Mouse (Mus musculus): ENCODE results near the gene Cd248. TPM values are rescaled to one million over a fixed set of nuclear protein-coding genes. Genes with fewer than 3 reads are reported as not detected.

Cd248 gene
- 19.9 and 23.0 TPM in 2 replicates for polyA plus RNA-seq (2015; fragmentation: Nextera tagmentation; extraction: Ambion mirVana)

DNA sequence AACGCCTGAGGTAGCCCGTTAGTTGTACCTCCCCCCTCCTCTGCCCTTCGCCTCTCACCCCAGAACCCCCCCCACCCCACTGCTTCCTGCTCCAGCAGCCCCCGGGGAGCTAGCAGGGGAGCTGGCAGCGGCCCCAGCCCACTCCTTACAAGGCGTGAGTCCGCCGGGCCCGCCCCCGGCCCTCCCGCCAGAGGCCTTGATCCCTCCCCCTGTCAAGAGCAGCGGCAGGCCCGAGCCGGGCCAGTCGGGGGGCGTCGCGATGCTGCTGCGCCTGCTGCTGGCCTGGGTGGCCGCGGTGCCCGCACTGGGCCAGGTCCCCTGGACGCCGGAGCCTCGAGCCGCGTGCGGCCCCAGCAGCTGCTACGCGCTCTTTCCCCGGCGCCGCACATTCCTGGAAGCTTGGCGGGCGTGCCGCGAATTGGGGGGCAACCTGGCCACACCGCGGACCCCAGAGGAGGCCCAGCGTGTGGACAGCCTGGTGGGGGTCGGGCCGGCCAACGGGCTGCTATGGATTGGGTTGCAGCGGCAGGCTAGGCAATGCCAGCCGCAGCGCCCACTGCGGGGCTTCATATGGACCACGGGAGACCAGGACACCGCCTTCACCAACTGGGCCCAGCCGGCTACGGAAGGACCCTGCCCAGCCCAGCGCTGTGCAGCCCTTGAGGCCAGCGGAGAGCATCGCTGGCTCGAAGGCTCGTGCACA is at the start of gene Cd248:
TSS of gene Cd248 (plus strand) at position 212 of the 703 bp plus-strand sequence.
- 1% methylated on average over 54 of the region's 56 CpGs for WGBS
- Histone ChIP-seq H3K9ac (ENCODE audit: low read depth, low read length) (peak within 1 kb of the TSS; percentile 51), H3K4me1 (replicated peaks; ENCODE audit: control insufficient read depth, insufficient read depth, low read length) (no peaks in the 10 kb centered on the region), H3K27ac (ENCODE audit: low read depth, low read length) (peak within 1 kb of the TSS; percentile 52; the same call in 1 of the 2 replicates), H3K4me3 (ENCODE audit: low read depth, low read length) (peak within 1 kb of the TSS; percentile 50), H3K36me3 (ENCODE audit: control insufficient read depth, insufficient read depth) (no peaks in the 10 kb centered on the region), H3K4me2 (replicated peaks; ENCODE audit: low read depth) (peak within 1 kb of the TSS; percentile 67), H3K9me3 (ENCODE audit: control insufficient read depth) (no peaks in the 10 kb centered on the region), H3K27me3 (replicated peaks; ENCODE audit: control insufficient read depth, insufficient read depth, low read length) (peaks cover 33% of the 10 kb centered on the region)
- TF ChIP-seq CTCF (IDR thresholded peaks at IDR 0.05; ENCODE audit: low read depth), result no peak
- 0 out of 2 replicates have a peak, but pooled peaks have one; percentile 11 for ATAC-seq

DNA sequence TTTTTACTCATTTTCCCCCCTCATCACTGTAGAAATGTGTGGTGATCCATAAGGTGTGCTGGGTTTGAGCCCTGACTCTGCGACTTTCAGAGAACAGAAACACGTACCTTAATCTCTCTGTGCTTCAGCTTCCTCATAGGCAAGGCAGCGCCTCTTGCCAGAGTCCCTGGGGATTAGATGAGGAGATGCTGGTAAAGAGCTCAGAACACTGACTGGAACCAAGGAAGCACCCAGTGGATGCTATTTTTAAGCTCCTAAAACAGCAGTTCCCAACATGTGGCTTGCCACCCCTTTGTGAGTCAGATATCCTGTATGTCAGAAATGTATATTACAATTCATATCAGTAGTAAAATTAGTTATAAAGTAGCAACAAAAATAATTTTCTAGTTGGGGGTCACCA is 49.7 kb upstream of the Cd248 start:
- H3K4me1 ChIP-seq (replicated peaks; ENCODE audit: control insufficient read depth, insufficient read depth, low read length), result no peaks in the 10 kb centered on the region; the same call in 1 of the 2 replicates
- no peaks in the 10 kb centered on the region for H3K9me3 ChIP-seq (ENCODE audit: control insufficient read depth)
- H3K4me2 ChIP-seq (replicated peaks; ENCODE audit: low read depth), result no peak overlapping the region
- H3K27me3 ChIP-seq (replicated peaks; ENCODE audit: control insufficient read depth, insufficient read depth, low read length), result no peaks in the 10 kb centered on the region
- 78% methylated on average over 3 of the region's 3 CpGs for WGBS
- no peak for ATAC-seq
- TF ChIP-seq CTCF (IDR thresholded peaks at IDR 0.05; ENCODE audit: low read depth), result no peak
- no peak overlapping the region for H3K9ac ChIP-seq (ENCODE audit: low read depth, low read length)
- H3K4me3 ChIP-seq (ENCODE audit: low read depth, low read length), result no peak overlapping the region
- no peak overlapping the region for H3K27ac ChIP-seq (ENCODE audit: low read depth, low read length)
- H3K36me3 ChIP-seq (ENCODE audit: control insufficient read depth, insufficient read depth), result no peaks in the 10 kb centered on the region

DNA sequence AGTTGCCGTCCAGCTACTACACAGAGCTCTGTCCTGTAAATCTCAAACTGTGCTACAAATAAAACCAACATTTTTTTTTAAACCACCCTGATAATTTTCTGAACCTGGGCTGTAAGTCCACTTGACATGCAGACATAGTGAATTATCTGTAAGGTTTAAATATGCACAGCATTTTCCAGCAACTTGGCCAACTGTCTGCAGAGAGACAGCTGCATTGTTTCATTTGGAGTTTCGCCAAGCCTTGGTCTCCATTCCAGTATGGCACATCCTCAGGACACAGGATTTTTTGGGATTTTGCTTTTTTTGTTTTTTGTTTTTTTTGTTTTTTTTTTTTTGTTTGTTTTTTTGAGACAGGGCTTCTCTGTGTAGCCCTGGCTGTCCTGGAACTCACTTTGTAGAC is 46.5 kb upstream of the Cd248 start:
- no peaks in the 10 kb centered on the region for H3K4me1 ChIP-seq (replicated peaks; ENCODE audit: control insufficient read depth, insufficient read depth, low read length)
- no peaks in the 10 kb centered on the region for H3K36me3 ChIP-seq (ENCODE audit: control insufficient read depth, insufficient read depth)
- H3K27ac ChIP-seq (ENCODE audit: low read depth, low read length), result no peak overlapping the region
- no peak for TF ChIP-seq CTCF (IDR thresholded peaks at IDR 0.05; ENCODE audit: low read depth)
- 74% methylated on average over 2 of the region's 2 CpGs for WGBS
- H3K9me3 ChIP-seq (ENCODE audit: control insufficient read depth), result no peaks in the 10 kb centered on the region
- no peak overlapping the region for H3K9ac ChIP-seq (ENCODE audit: low read depth, low read length)
- no peak overlapping the region for H3K4me2 ChIP-seq (replicated peaks; ENCODE audit: low read depth)
- no peak overlapping the region for H3K4me3 ChIP-seq (ENCODE audit: low read depth, low read length)
- no peaks in the 10 kb centered on the region for H3K27me3 ChIP-seq (replicated peaks; ENCODE audit: control insufficient read depth, insufficient read depth, low read length)
- no peak for ATAC-seq

DNA sequence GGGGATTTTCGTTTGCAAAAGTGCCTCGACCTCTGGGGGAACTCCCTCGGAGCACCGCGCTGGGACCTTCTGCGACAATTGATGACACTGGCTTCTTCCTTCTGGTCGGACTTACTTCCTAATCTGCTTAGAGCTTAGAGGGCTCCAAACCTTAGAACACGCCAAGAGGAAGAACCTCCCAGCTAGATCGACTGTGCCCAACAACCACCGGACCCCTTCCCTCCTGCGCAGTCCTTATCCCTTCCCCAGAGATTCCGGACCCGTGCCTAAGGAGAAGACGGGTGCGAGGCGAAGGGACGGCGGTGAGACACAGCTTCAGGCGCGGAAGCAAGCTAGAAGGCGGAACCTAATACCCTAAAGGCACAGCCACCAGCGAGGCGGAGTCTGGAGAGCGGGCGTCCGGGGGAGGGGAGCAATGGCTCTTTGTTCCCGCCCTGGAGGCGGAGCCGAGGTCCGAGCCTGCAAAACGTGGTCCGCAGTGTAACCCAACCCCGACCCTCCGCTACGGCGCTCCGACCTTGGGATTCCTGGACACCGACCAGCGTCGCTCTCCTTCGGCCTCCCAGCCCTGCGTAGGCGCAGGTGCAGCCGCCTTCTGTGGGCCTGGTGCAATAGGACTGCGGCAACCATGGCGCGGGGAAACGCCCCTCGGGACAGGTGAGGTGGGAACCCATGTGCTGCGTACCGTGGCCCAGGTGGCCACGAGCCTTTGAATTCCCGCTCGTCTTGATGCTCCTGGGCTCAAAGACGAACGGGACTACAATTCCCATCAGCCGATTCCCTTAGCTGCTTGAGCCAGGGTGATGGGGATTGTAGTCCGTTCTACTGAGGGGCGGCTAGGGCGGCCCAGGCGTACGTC is 44.0 kb upstream of the Cd248 start, which contains the start of gene Slc29a2:
TSS of gene Slc29a2 (plus strand) at position 240 of the 859 bp plus-strand sequence.
- Histone ChIP-seq H3K9me3 (ENCODE audit: control insufficient read depth) (no peaks in the 10 kb centered on the region), H3K36me3 (ENCODE audit: control insufficient read depth, insufficient read depth) (no peaks in the 10 kb centered on the region), H3K27ac (ENCODE audit: low read depth, low read length) (peak within 1 kb of the TSS; percentile 68; the same call in 1 of the 2 replicates), H3K27me3 (replicated peaks; ENCODE audit: control insufficient read depth, insufficient read depth, low read length) (no peaks in the 10 kb centered on the region), H3K4me3 (ENCODE audit: low read depth, low read length) (peak within 1 kb of the TSS; percentile 65), H3K4me2 (replicated peaks; ENCODE audit: low read depth) (peak within 1 kb of the TSS; percentile 88), H3K4me1 (replicated peaks; ENCODE audit: control insufficient read depth, insufficient read depth, low read length) (no peaks in the 10 kb centered on the region), H3K9ac (ENCODE audit: low read depth, low read length) (peak within 1 kb of the TSS; percentile 67)
- peak; percentile 12; the same call in 1 of the 2 replicates for TF ChIP-seq CTCF (IDR thresholded peaks at IDR 0.05; ENCODE audit: low read depth)
- ATAC-seq, result peak; percentile 94
- under 1% methylated on average over 61 of the region's 62 CpGs for WGBS

DNA sequence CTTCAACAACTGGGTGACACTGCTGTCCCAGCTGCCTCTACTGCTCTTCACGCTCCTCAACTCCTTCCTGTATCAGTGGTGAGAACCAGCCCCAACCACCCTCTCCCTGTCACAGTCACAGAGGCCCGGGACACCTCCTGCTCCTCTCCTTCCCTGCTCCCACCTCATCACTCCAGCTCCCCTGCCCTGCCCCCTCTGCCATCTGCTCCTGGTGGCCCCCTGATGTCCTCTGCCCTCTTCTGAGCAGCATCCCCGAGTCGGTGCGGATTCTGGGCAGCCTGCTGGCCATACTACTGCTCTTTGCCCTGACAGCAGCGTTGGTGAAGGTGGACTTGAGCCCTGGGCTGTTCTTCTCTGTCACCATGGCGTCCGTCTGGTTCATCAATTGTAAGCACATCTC is 41.8 kb upstream of the Cd248 start:
- Histone ChIP-seq H3K27me3 (replicated peaks; ENCODE audit: control insufficient read depth, insufficient read depth, low read length) (no peaks in the 10 kb centered on the region), H3K4me1 (replicated peaks; ENCODE audit: control insufficient read depth, insufficient read depth, low read length) (no peaks in the 10 kb centered on the region), H3K36me3 (ENCODE audit: control insufficient read depth, insufficient read depth) (peaks cover 7% of the 10 kb centered on the region; the same call in 1 of the 2 replicates), H3K9ac (ENCODE audit: low read depth, low read length) (no peak overlapping the region), H3K9me3 (ENCODE audit: control insufficient read depth) (no peaks in the 10 kb centered on the region), H3K4me2 (replicated peaks; ENCODE audit: low read depth) (no peak overlapping the region), H3K27ac (ENCODE audit: low read depth, low read length) (no peak overlapping the region), H3K4me3 (ENCODE audit: low read depth, low read length) (no peak overlapping the region)
- no peak for ATAC-seq
- WGBS, result 88% methylated on average over 8 of the region's 8 CpGs
- TF ChIP-seq CTCF (IDR thresholded peaks at IDR 0.05; ENCODE audit: low read depth), result no peak

DNA sequence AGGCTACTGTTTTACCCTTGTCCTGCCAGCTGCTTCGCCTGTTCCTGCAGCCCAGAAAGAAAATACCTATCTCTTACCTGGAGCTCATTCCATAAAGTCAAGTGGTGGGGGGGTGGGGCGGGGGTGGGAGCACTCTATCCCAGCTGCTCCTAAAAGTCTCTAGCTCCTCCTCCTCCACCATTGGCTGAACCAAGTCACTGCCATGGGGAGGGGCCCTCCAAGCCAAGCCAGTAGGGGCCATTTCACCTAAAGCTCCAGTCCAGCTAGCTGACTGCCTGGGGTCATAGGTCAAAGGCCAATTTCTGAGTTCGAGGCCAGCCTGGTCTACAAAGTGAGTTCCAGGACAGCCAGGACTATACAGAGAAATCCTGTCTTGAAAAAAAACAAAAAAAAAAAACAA is 35.2 kb upstream of the Cd248 start:
- ATAC-seq, result no peak
- Histone ChIP-seq H3K4me1 (replicated peaks; ENCODE audit: control insufficient read depth, insufficient read depth, low read length) (no peaks in the 10 kb centered on the region), H3K27ac (ENCODE audit: low read depth, low read length) (no peak overlapping the region), H3K4me2 (replicated peaks; ENCODE audit: low read depth) (no peak overlapping the region), H3K9me3 (ENCODE audit: control insufficient read depth) (no peaks in the 10 kb centered on the region), H3K27me3 (replicated peaks; ENCODE audit: control insufficient read depth, insufficient read depth, low read length) (no peaks in the 10 kb centered on the region), H3K9ac (ENCODE audit: low read depth, low read length) (no peak overlapping the region), H3K4me3 (ENCODE audit: low read depth, low read length) (no peak overlapping the region), H3K36me3 (ENCODE audit: control insufficient read depth, insufficient read depth) (peaks cover 7% of the 10 kb centered on the region; the same call in 1 of the 2 replicates)
- 76% methylated on average over 3 of the region's 3 CpGs for WGBS
- no peak for TF ChIP-seq CTCF (IDR thresholded peaks at IDR 0.05; ENCODE audit: low read depth)

Measured in intestine, postnatal 0 days (tissue).